12 mouse cellular contexts compared by ENCODE assay signal in genomic region chr17:86355772-86356451, GRCm38 (mm10).
A peak's percentile ranks its signal among the peaks of the same experiment; 100 is the strongest.
DNase-seq lines count a peak whose midpoint lies in the region; ATAC-seq and TF ChIP-seq lines count a peak whose summit lies in the region.
"Had no signal": no experiment of that assay in that cellular context is flagged by ENCODE, and none has a peak within 500 bp of the region (broad histone marks: within the 10 kb centered on the region; RNA-seq: fewer than 3 reads in every experiment).

No protein-coding gene starts in this region.

- no peaks in the 10 kb centered on the region for H3K9me3 ChIP-seq in hindbrain, embryonic 12.5 days (replicated peaks)
- H3K9me3 ChIP-seq: limb, embryonic 15.5 days; neural tube, embryonic 12.5 days had no signal

- no peak for TF ChIP-seq CTCF in layer of hippocampus, adult 2 months (conservative IDR thresholded peaks at IDR 0.05)

- peak; percentile 86 to 88 for DNase-seq in cerebellum, postnatal 10 days
- DNase-seq in layer of hippocampus, adult 2 months (ENCODE audit: low spot score in 2 of 2), result no peak
- DNase-seq in layer of hippocampus, postnatal 10 days (ENCODE audit: low spot score in 2 of 2), result no peak
- DNase-seq in adipocyte (ENCODE audit: low spot score), result peak; percentile 38
- DNase-seq in thymus, postnatal 14 days, result no peak
- DNase-seq: layer of hippocampus, adult 9-11 months; right cerebral cortex, postnatal 4 days had no signal

- 59% methylated on average over 7 of the region's 7 CpGs for WGBS in hindbrain, embryonic 12.5 days

- no peak overlapping the region for H3K4me2 ChIP-seq in hindbrain, embryonic 12.5 days (replicated peaks)
- H3K4me2 ChIP-seq: limb, embryonic 15.5 days; neural tube, embryonic 12.5 days had no signal

- peaks cover 14% of the 10 kb centered on the region for H3K4me1 ChIP-seq in hindbrain, embryonic 12.5 days
- H3K4me1 ChIP-seq: neural tube, embryonic 12.5 days had no signal

- no peak for ATAC-seq in cerebellum, adult (ENCODE audit: insufficient number of reproducible peaks, low FRiP score, low TSS enrichment)
- no peak for ATAC-seq in hindbrain, embryonic 12.5 days (ENCODE audit: low FRiP score)
- no peak for ATAC-seq in activated CD4-positive, CD25-positive, alpha-beta regulatory T cell, adult 4 months

- no peaks in the 10 kb centered on the region for H3K36me3 ChIP-seq in hindbrain, embryonic 12.5 days
- H3K36me3 ChIP-seq: limb, embryonic 15.5 days; neural tube, embryonic 12.5 days had no signal

- no peak overlapping the region for H3K9ac ChIP-seq in hindbrain, embryonic 12.5 days
- H3K9ac ChIP-seq: limb, embryonic 15.5 days; neural tube, embryonic 12.5 days had no signal

- H3K27ac ChIP-seq in layer of hippocampus, adult 2 months, result peak overlapping the region; percentile 66
- peak overlapping the region; percentile 7; the same call in 1 of the 2 replicates for H3K27ac ChIP-seq in hindbrain, embryonic 12.5 days
- H3K27ac ChIP-seq: limb, embryonic 15.5 days; neural tube, embryonic 12.5 days had no signal

- no peaks in the 10 kb centered on the region for H3K27me3 ChIP-seq in hindbrain, embryonic 12.5 days
- H3K27me3 ChIP-seq: limb, embryonic 15.5 days; neural tube, embryonic 12.5 days had no signal

- H3K4me3 ChIP-seq in layer of hippocampus, adult 2 months, result no peak overlapping the region
- H3K4me3 ChIP-seq in hindbrain, embryonic 12.5 days, result no peak overlapping the region
- H3K4me3 ChIP-seq: limb, embryonic 15.5 days; neural tube, embryonic 12.5 days had no signal

Comparison
In these comparisons a context has a peak if more than half of its experiments do, and no peak if none do; other contexts are left out.
1. DNase-seq: peak in cerebellum, postnatal 10 days (2 of 2) and adipocyte (single experiment); none in layer of hippocampus, adult 2 months (0 of 2), layer of hippocampus, postnatal 10 days (0 of 2) and thymus, postnatal 14 days (single experiment).